Comparison of ENCODE assay signal across 24 mouse cellular contexts in genomic region chr8:61796537-61797050, GRCm38 (mm10).
DNase-seq lines count a peak whose midpoint lies in the region; ATAC-seq and TF ChIP-seq lines count a peak whose summit lies in the region.
"Had no signal": no experiment of that assay in that cellular context is flagged by ENCODE, and none has a peak within 500 bp of the region (broad histone marks: within the 10 kb centered on the region; RNA-seq: fewer than 3 reads in every experiment).

No protein-coding gene starts in this region.

- intact Hi-C loops in left cerebral cortex, postnatal 25 days (cut with DNase I) = no loop called here
- intact Hi-C loops in left cerebral cortex, postnatal 4 days (cut with DNase I) = no loop called here

- no peaks in the 10 kb centered on the region for H3K27me3 ChIP-seq in C2C12 (ENCODE audit: control insufficient read depth, insufficient read depth, insufficient read length)
- H3K27me3 ChIP-seq in hindbrain, embryonic 13.5 days = no peaks in the 10 kb centered on the region
- H3K27me3 ChIP-seq: forebrain, embryonic 13.5 days; heart, embryonic 13.5 days; hindbrain, embryonic 15.5 days had no signal

- no peak for ATAC-seq in hindbrain, embryonic 13.5 days (ENCODE audit: low FRiP score)
- ATAC-seq: activated CD4-positive, CD25-positive, alpha-beta regulatory T cell, adult 4 months; CD4-positive, CD25-positive, alpha-beta regulatory T cell, adult 4 months; forebrain, embryonic 13.5 days; forebrain, embryonic 16.5 days had no signal

- no peak overlapping the region for H3K27ac ChIP-seq in hindbrain, embryonic 13.5 days
- H3K27ac ChIP-seq: forebrain, embryonic 10.5 days; forebrain, embryonic 13.5 days; hindbrain, embryonic 15.5 days had no signal

- 84% methylated on average over 7 of the region's 7 CpGs for WGBS in hindbrain, embryonic 13.5 days

- no peak overlapping the region for H3K9ac ChIP-seq in hindbrain, embryonic 13.5 days
- H3K9ac ChIP-seq: forebrain, embryonic 13.5 days; heart, embryonic 13.5 days; hindbrain, embryonic 15.5 days had no signal

- H3K4me1 ChIP-seq in hindbrain, embryonic 13.5 days (replicated peaks) = peaks cover 4% of the 10 kb centered on the region; the same call in 1 of the 2 replicates
- H3K4me1 ChIP-seq: forebrain, embryonic 10.5 days; forebrain, embryonic 13.5 days; hindbrain, embryonic 15.5 days had no signal

- H3K36me3 ChIP-seq in C2C12 (ENCODE audit: control insufficient read depth, insufficient read depth) = no peaks in the 10 kb centered on the region
- H3K36me3 ChIP-seq in hindbrain, embryonic 13.5 days = no peaks in the 10 kb centered on the region
- H3K36me3 ChIP-seq: forebrain, embryonic 10.5 days; heart, embryonic 13.5 days; hindbrain, embryonic 15.5 days had no signal

- H3K9me3 ChIP-seq in hindbrain, embryonic 13.5 days = no peaks in the 10 kb centered on the region
- H3K9me3 ChIP-seq: forebrain, embryonic 10.5 days; forebrain, embryonic 13.5 days; heart, embryonic 13.5 days; hindbrain, embryonic 15.5 days had no signal

- no peak for TF ChIP-seq CTCF in C2C12 (IDR thresholded peaks at IDR 0.05; ENCODE audit: control insufficient read depth, insufficient read depth, insufficient read length)

- H3K4me2 ChIP-seq in hindbrain, embryonic 13.5 days = no peak overlapping the region
- H3K4me2 ChIP-seq: forebrain, embryonic 13.5 days; heart, embryonic 13.5 days; hindbrain, embryonic 15.5 days had no signal

- peak; percentile 7 to 24 for DNase-seq in left cerebral cortex, postnatal 25 days (ENCODE audit: low spot score in 2 of 2)
- no peak for DNase-seq in left cerebral cortex, postnatal 4 days
- peak; percentile 23 for DNase-seq in lung, postnatal 25 days (ENCODE audit: low spot score)
- DNase-seq in lung, postnatal 10 days = no peak
- peak; percentile 27 for DNase-seq in lung, postnatal 36 days
- DNase-seq: adrenal gland, adult 8-10 months; adrenal gland, postnatal 25 days; B cell, adult 2 months; cerebellum, adult 18-20 months; cerebellum, adult 9-10 months; cerebellum, postnatal 14 days; gastrocnemius, postnatal 25 days; heart, adult 18-20 months; heart, postnatal 14 days; heart, postnatal 4 days had no signal

- no peaks in the 10 kb centered on the region for H3K79me2 ChIP-seq in C2C12 (ENCODE audit: control insufficient read depth, insufficient read depth)

- no peak overlapping the region for H3ac ChIP-seq in C2C12 (ENCODE audit: control insufficient read depth, insufficient read length, low read depth)

- no peaks in the 10 kb centered on the region for H3K79me3 ChIP-seq in C2C12 (ENCODE audit: low read depth)

- H3K4me3 ChIP-seq in C2C12 (ENCODE audit: insufficient read depth, poor library complexity, severe bottlenecking) = no peak overlapping the region
- no peak overlapping the region for H3K4me3 ChIP-seq in hindbrain, embryonic 13.5 days
- H3K4me3 ChIP-seq: forebrain, embryonic 10.5 days; forebrain, embryonic 13.5 days; heart, embryonic 13.5 days; hindbrain, embryonic 15.5 days had no signal

TF ChIP-seq in C2C12, 6 proteins besides CTCF, POLR2A, EP300 and RAD21:
- peak; percentile 93 for TF ChIP-seq MYOD1 (IDR thresholded peaks at IDR 0.05; ENCODE audit: control insufficient read depth, insufficient read length, low read depth)
- no peak for TF ChIP-seq MYOG (IDR thresholded peaks at IDR 0.05; ENCODE audit: control insufficient read depth, extremely low read depth, insufficient read length)

Comparison
In these comparisons a context has a peak if more than half of its experiments do, and no peak if none do; other contexts are left out.
1. DNase-seq: peak in left cerebral cortex, postnatal 25 days (2 of 2), lung, postnatal 25 days (single experiment) and lung, postnatal 36 days (single experiment); none in left cerebral cortex, postnatal 4 days (single experiment) and lung, postnatal 10 days (single experiment).